Mouse (Mus musculus): ENCODE measurements around the gene Rpl9. TPM values are rescaled to one million over a fixed set of nuclear protein-coding genes. Genes with fewer than 3 reads are reported as not detected.

Rpl9 gene
- polyA plus RNA-seq, 1 experiment = 364 TPM

DNA sequence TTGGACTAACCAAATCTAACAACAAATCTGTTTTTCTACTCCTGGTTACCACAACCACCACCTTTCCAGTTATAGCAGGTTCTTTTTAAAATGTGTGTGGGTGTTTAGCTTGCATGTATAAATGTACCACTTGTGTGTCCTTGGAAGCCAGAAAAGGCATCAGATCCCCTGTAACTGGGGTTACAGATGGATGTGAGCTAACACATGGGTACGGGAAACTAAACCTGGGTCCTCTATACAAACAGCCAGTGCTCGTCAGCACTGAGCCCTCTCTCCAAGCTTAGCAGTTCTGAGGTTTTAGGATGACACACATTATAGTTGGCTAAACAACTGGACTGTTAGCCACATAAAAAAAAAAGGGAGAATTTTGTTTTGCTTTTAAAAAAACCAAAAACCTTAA lies 5.5 kb downstream of the Rpl9 start:
- DNase-seq = no peak
- TF ChIP-seq CTCF (IDR thresholded peaks at IDR 0.05; ENCODE audit: borderline replicate concordance, control insufficient read depth, extremely low read depth, insufficient read depth, low read length, poor library complexity) (no peak), POLR2A (IDR thresholded peaks at IDR 0.05; ENCODE audit: control insufficient read depth, extremely low read depth, insufficient read depth, low read length, poor library complexity) (no peak)
- WGBS = 89% methylated on average over 2 of the region's 2 CpGs
- Histone ChIP-seq H3K4me3 (ENCODE audit: control insufficient read depth, insufficient read depth, low read length) (no peak overlapping the region), H3K27me3 (ENCODE audit: control insufficient read depth, insufficient read depth, low read length) (no peaks in the 10 kb centered on the region), H3K4me1 (replicated peaks; ENCODE audit: control insufficient read depth, insufficient read depth, low read length) (peaks cover 4% of the 10 kb centered on the region), H3K27ac (ENCODE audit: control insufficient read depth, insufficient read depth, low read length) (no peak overlapping the region), H3K36me3 (ENCODE audit: control insufficient read depth, insufficient read depth, low read length) (peaks cover 25% of the 10 kb centered on the region)

DNA sequence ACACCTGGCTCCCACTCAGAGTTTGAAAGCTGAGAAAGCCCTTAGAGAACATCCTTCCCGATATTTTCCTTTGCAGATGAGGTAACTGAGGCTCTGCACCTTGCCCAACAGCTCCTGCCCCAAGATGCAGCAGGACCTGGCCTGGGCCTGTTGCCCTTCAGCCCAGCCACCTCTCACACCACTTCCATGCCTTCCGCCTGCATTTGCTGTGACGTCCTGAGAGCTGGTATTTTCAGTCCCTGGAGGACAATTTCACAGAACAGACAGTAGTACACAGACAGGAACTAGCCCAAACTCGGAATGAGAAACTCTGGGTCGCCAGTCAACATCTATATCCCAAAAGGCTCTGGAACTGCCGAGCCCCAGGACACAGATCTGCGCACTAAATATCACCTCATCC lies 16.5 kb downstream of the Rpl9 start:
- H3K36me3 ChIP-seq (ENCODE audit: control insufficient read depth, insufficient read depth, low read length) = no peaks in the 10 kb centered on the region
- no peak for DNase-seq
- H3K4me1 ChIP-seq (replicated peaks; ENCODE audit: control insufficient read depth, insufficient read depth, low read length) = no peaks in the 10 kb centered on the region
- H3K4me3 ChIP-seq (ENCODE audit: control insufficient read depth, insufficient read depth, low read length) = no peak overlapping the region
- no peak overlapping the region for H3K27ac ChIP-seq (ENCODE audit: control insufficient read depth, insufficient read depth, low read length)
- TF ChIP-seq CTCF (IDR thresholded peaks at IDR 0.05; ENCODE audit: borderline replicate concordance, control insufficient read depth, extremely low read depth, insufficient read depth, low read length, poor library complexity) = no peak
- 90% methylated on average over 7 of the region's 7 CpGs for WGBS
- no peaks in the 10 kb centered on the region for H3K27me3 ChIP-seq (ENCODE audit: control insufficient read depth, insufficient read depth, low read length)

DNA sequence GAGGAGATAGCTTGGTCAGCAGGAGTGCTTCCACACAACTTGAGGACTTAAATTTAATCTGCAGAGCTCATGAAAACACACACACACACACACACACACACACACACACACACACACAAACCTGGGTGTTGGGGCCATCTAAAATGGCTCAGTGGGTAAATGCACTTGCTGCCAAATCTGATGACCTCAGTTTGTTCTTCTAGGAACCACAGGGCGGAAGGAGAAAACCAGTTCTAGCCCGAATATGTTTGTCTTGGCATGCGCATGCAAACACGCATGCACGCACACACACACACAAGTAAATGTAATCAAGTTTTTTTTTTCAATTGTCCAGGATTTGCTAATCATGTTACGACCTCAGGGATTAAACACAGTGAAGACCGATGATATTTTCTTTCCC lies 19.7 kb downstream of the Rpl9 start:
- 99% methylated on average over 7 of the region's 7 CpGs for WGBS
- DNase-seq = no peak
- TF ChIP-seq CTCF (IDR thresholded peaks at IDR 0.05; ENCODE audit: borderline replicate concordance, control insufficient read depth, extremely low read depth, insufficient read depth, low read length, poor library complexity) (no peak), POLR2A (IDR thresholded peaks at IDR 0.05; ENCODE audit: control insufficient read depth, extremely low read depth, insufficient read depth, low read length, poor library complexity) (no peak)

DNA sequence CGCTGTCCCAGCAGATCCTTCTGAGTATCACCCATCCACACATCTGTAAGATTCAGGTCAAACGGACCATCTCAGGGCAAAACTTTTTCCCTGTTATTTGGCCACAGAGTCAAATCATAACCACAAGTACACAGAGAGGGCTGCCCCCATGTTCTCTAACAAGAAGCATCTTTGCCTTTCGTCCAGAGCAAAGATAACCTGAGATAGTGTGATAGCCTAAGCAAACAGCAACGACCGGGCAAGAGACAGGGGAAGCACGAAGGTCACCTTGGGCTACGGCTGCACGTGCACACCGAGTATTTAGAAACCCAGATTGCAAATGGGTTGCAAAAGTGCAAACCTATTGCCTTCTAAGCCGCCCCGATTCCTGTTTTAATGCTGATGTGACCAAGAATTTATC lies 23.4 kb downstream of the Rpl9 start:
- DNase-seq = no peak
- Histone ChIP-seq H3K4me1 (replicated peaks; ENCODE audit: control insufficient read depth, insufficient read depth, low read length) (no peaks in the 10 kb centered on the region), H3K36me3 (ENCODE audit: control insufficient read depth, insufficient read depth, low read length) (no peaks in the 10 kb centered on the region), H3K27ac (ENCODE audit: control insufficient read depth, insufficient read depth, low read length) (no peak overlapping the region), H3K4me3 (ENCODE audit: control insufficient read depth, insufficient read depth, low read length) (no peak overlapping the region), H3K27me3 (ENCODE audit: control insufficient read depth, insufficient read depth, low read length) (no peaks in the 10 kb centered on the region)
- WGBS = 89% methylated on average over 11 of the region's 11 CpGs
- no peak for TF ChIP-seq POLR2A (IDR thresholded peaks at IDR 0.05; ENCODE audit: control insufficient read depth, extremely low read depth, insufficient read depth, low read length, poor library complexity)
- no peak for TF ChIP-seq CTCF (IDR thresholded peaks at IDR 0.05; ENCODE audit: borderline replicate concordance, control insufficient read depth, extremely low read depth, insufficient read depth, low read length, poor library complexity)

More for the DNA sequence above, 19.7 kb downstream of the Rpl9 start:
- Histone ChIP-seq H3K27ac (ENCODE audit: control insufficient read depth, insufficient read depth, low read length) (no peak overlapping the region), H3K27me3 (ENCODE audit: control insufficient read depth, insufficient read depth, low read length) (no peaks in the 10 kb centered on the region), H3K36me3 (ENCODE audit: control insufficient read depth, insufficient read depth, low read length) (no peaks in the 10 kb centered on the region), H3K4me1 (replicated peaks; ENCODE audit: control insufficient read depth, insufficient read depth, low read length) (no peaks in the 10 kb centered on the region), H3K4me3 (ENCODE audit: control insufficient read depth, insufficient read depth, low read length) (no peak overlapping the region)

DNA sequence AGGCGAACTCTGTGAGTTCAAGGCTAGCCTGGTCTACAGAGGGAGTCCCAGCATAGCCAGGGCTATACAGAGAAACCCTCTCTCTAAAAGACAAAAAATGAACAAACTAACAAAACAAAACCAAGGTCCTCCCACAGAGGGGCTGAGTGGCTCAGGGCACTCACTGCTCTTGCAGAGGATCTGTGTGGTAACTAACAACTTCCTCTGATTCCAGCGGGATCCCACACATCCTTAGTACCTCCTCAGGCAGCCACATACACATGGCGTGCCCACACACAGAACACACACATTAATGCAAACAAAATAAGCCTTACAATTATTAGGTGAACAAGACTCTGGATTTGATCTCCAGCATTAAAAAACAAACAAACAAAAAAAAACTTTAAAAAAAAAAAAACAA lies 33.5 kb downstream of the Rpl9 start:
- 65% methylated on average over 3 of the region's 3 CpGs for WGBS

DNA sequence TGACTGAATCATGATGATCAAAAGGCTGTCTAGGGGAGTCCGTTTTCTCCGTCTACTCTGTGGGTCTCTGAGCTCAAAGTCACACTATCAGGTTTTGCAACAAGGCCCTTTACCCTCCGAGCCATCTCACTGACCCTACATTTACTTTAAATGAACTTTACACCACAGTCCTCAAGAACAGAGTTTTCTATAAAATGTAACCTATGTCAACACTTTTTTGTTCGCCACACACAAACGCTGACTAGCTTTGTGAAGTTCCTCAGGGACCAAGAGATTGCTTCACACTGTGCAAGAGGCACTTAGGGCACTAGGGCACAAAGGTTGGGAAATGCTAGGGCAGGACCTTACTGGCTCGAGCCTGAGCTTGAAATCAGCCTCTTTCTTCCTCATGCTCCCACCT lies 34.4 kb downstream of the Rpl9 start:
- DNase-seq = no peak
- no peaks in the 10 kb centered on the region for H3K36me3 ChIP-seq (ENCODE audit: control insufficient read depth, insufficient read depth, low read length)
- WGBS = 94% methylated on average over 6 of the region's 6 CpGs
- no peaks in the 10 kb centered on the region for H3K4me1 ChIP-seq (replicated peaks; ENCODE audit: control insufficient read depth, insufficient read depth, low read length)
- no peak overlapping the region for H3K4me3 ChIP-seq (ENCODE audit: control insufficient read depth, insufficient read depth, low read length)
- no peak overlapping the region for H3K27ac ChIP-seq (ENCODE audit: control insufficient read depth, insufficient read depth, low read length)
- H3K27me3 ChIP-seq (ENCODE audit: control insufficient read depth, insufficient read depth, low read length) = no peaks in the 10 kb centered on the region
- TF ChIP-seq POLR2A (IDR thresholded peaks at IDR 0.05; ENCODE audit: control insufficient read depth, extremely low read depth, insufficient read depth, low read length, poor library complexity) = no peak
- no peak for TF ChIP-seq CTCF (IDR thresholded peaks at IDR 0.05; ENCODE audit: borderline replicate concordance, control insufficient read depth, extremely low read depth, insufficient read depth, low read length, poor library complexity)

More for the DNA sequence above, 33.5 kb downstream of the Rpl9 start:
- Histone ChIP-seq H3K27me3 (ENCODE audit: control insufficient read depth, insufficient read depth, low read length) (no peaks in the 10 kb centered on the region), H3K27ac (ENCODE audit: control insufficient read depth, insufficient read depth, low read length) (no peak overlapping the region), H3K4me3 (ENCODE audit: control insufficient read depth, insufficient read depth, low read length) (no peak overlapping the region), H3K36me3 (ENCODE audit: control insufficient read depth, insufficient read depth, low read length) (no peaks in the 10 kb centered on the region), H3K4me1 (replicated peaks; ENCODE audit: control insufficient read depth, insufficient read depth, low read length) (no peaks in the 10 kb centered on the region)
- TF ChIP-seq POLR2A (IDR thresholded peaks at IDR 0.05; ENCODE audit: control insufficient read depth, extremely low read depth, insufficient read depth, low read length, poor library complexity) (no peak), CTCF (IDR thresholded peaks at IDR 0.05; ENCODE audit: borderline replicate concordance, control insufficient read depth, extremely low read depth, insufficient read depth, low read length, poor library complexity) (no peak)
- DNase-seq = no peak

DNA sequence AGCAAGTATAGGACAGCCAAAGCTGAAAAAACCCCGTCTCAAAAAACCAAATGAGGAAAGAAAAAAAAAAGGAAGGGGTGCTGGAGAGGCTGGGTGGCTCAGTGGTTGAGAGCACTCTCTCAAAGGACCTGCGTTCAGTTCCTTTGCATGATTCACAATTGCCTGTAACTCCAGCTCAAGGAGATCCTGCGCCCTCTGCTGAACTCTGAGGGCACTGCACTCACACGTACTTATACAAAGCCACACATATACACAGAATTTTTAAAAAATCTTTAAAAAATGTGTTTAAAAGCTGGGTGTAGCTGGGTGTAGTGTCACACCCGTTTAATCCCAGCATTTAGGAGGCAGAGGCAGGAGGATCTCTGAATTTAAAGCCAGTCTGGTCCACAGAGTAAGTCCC lies 36.3 kb downstream of the Rpl9 start:
- H3K36me3 ChIP-seq (ENCODE audit: control insufficient read depth, insufficient read depth, low read length) = no peaks in the 10 kb centered on the region
- no peak overlapping the region for H3K4me3 ChIP-seq (ENCODE audit: control insufficient read depth, insufficient read depth, low read length)
- no peak for DNase-seq
- H3K27ac ChIP-seq (ENCODE audit: control insufficient read depth, insufficient read depth, low read length) = no peak overlapping the region
- no peaks in the 10 kb centered on the region for H3K4me1 ChIP-seq (replicated peaks; ENCODE audit: control insufficient read depth, insufficient read depth, low read length)
- WGBS = 80% methylated on average over 5 of the region's 5 CpGs
- no peaks in the 10 kb centered on the region for H3K27me3 ChIP-seq (ENCODE audit: control insufficient read depth, insufficient read depth, low read length)
- TF ChIP-seq POLR2A (IDR thresholded peaks at IDR 0.05; ENCODE audit: control insufficient read depth, extremely low read depth, insufficient read depth, low read length, poor library complexity) (no peak), CTCF (IDR thresholded peaks at IDR 0.05; ENCODE audit: borderline replicate concordance, control insufficient read depth, extremely low read depth, insufficient read depth, low read length, poor library complexity) (no peak)
